Mouse (Mus musculus) cortical plate, adult 2 months (tissue): Measurements from ENCODE around the gene Pacsin3. TPM values are rescaled to one million over a fixed set of nuclear protein-coding genes. Genes with fewer than 3 reads are reported as not detected.
A peak's percentile ranks its signal among the peaks of the same experiment; 100 is the strongest.

ENCODE experiments used
- H3K27ac ChIP-seq: fragments of 200-500 bp; 2 replicates; pipeline ENCODE4 v1.5.1; 2012; ENCODE audit warnings: low read length, control low read depth, inconsistent platforms; ENCODE audit not compliant: insufficient read depth
- H3K4me1 ChIP-seq: fragments of 200-500 bp; 2 replicates; pipeline ENCODE4 v1.6.1; 2011; ENCODE audit warnings: low read length; ENCODE audit not compliant: control insufficient read depth, insufficient read depth
- H3K4me3 ChIP-seq: fragments of 200-500 bp; 2 replicates; pipeline ENCODE4 v1.5.1; 2011; ENCODE audit warnings: mild to moderate bottlenecking, low read length, control low read depth; ENCODE audit not compliant: insufficient read depth
- CTCF ChIP-seq: fragments of 200-500 bp; IDR thresholded peaks from 2 replicates; pipeline ENCODE4 v1.5.1; 2011; ENCODE audit warnings: mild to moderate bottlenecking, control low read depth, low read length; ENCODE audit not compliant: insufficient read depth; ENCODE audit errors: extremely low read depth
- POLR2A ChIP-seq: fragments of 200-500 bp; IDR thresholded peaks from 2 replicates; pipeline ENCODE4 v1.6.1; 2011; ENCODE audit warnings: mild to moderate bottlenecking, low read length, control low read depth; ENCODE audit not compliant: insufficient read depth; ENCODE audit errors: extremely low read depth
- polyA plus RNA-seq: library from polyadenylated mRNA; depleted of rRNA; stranded (reverse); fragments of >200 nt; gene quantifications from 2 replicates; pipeline ENCODE4 v1.2.3, GENCODE M21; 2012

Pacsin3 gene
- polyA plus RNA-seq, 1 experiment = 90.4 TPM

DNA sequence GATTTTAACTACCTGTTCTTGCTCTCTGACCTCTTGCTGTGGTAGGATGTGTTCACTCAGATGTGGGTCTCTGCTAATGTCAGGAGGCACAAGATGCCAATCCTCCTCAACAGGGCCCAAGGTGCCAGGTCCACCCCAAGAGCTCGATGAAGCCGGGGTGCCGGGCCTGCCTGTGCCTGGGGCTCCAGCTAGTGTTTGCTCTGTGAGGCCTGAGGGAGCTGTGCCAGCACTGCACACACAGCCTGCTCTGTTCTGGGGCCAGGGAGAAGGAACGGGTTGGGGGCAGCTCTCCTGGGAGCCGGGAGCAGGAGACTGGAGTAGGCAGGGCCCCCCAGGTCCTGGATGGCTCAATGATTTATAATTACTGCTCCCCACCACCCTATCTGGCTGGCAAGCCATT is 2.3 kb downstream of the Pacsin3 start:
- peak overlapping the region; percentile 79 for H3K4me3 ChIP-seq
- TF ChIP-seq CTCF = no peak
- H3K4me1 ChIP-seq = no peaks in the 10 kb centered on the region
- peak overlapping the region; percentile 86 for H3K27ac ChIP-seq

GRCm38 (mm10) chr2:91258830-91259229 is 3.1 kb downstream of the Pacsin3 start:
- Histone ChIP-seq H3K4me3 (peak overlapping the region; percentile 79; the same call in 1 of the 2 replicates), H3K27ac (no peak overlapping the region), H3K4me1 (no peaks in the 10 kb centered on the region)
- no peak for TF ChIP-seq POLR2A
- TF ChIP-seq CTCF = no peak

DNA sequence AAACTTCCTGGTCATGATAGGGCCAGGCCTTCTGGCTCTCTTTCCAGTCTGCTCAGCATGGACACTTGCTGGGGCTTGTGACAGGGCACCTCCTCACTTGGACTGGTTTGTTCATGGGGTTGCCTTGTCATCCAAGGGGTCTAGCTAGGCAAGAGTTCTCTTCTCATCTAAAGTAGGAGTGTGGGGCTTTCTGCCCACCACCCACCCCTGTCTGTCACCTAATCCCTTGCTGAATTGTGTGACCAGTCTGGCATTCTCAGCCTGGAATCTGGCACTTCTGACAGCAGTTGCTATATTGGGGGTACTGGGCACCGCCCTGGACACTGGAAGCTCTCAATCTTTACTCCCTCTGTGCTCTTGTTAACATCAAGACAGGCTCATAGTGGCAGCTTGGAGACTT is 3.7 kb downstream of the Pacsin3 start:
- Histone ChIP-seq H3K27ac (no peak overlapping the region), H3K4me3 (no peak overlapping the region), H3K4me1 (no peaks in the 10 kb centered on the region)
- TF ChIP-seq POLR2A (no peak), CTCF (no peak)

DNA sequence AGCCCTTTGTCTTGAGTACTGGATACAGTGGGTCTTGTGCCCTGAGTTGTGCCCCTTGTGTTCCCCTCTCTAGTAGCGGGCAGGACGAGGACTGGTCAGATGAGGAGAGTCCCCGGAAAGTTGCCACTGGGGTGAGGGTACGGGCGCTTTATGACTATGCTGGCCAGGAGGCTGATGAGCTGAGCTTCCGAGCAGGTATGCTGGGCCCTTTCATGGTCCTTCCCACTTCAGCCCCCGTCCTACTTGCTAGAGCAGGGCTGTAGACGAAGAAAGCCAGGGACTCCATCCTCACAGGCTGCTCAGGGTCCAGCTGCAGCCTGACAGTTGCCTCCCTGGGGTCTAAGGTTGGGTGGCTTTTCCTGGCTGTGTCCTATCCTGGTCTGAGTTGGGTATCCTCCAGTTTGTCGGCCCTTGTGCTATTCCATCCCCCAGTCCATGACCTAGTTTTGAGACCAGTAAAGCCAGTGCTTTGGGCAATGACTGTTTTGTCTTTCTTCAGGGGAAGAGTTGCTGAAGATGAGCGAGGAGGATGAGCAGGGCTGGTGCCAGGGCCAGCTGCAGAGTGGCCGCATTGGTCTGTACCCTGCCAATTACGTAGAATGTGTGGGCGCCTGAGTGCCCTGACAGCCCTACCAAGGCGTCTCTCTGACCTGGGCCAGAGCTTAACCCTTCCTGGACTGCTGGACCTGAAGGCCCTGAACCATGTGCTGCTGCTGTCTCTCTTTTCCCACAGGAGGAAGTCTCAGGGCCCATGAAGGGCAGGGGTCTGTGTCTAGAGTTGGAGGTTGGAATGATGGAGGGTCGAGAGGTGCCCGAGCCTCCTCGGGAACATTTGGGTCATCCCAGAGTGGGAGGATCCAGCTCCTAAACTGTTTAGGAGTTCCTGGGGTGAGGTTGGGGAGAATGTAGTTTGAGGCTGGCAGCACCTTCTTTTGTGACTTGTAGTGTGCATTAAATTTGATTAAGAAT is 8.2 kb downstream of the Pacsin3 start:
- Histone ChIP-seq H3K27ac (peak overlapping the region; percentile 88; the same call in 1 of the 2 replicates), H3K4me3 (peak overlapping the region; percentile 97; the same call in 1 of the 2 replicates), H3K4me1 (no peaks in the 10 kb centered on the region; the same call in 1 of the 2 replicates)
- no peak for TF ChIP-seq CTCF
- TF ChIP-seq POLR2A = no peak

DNA sequence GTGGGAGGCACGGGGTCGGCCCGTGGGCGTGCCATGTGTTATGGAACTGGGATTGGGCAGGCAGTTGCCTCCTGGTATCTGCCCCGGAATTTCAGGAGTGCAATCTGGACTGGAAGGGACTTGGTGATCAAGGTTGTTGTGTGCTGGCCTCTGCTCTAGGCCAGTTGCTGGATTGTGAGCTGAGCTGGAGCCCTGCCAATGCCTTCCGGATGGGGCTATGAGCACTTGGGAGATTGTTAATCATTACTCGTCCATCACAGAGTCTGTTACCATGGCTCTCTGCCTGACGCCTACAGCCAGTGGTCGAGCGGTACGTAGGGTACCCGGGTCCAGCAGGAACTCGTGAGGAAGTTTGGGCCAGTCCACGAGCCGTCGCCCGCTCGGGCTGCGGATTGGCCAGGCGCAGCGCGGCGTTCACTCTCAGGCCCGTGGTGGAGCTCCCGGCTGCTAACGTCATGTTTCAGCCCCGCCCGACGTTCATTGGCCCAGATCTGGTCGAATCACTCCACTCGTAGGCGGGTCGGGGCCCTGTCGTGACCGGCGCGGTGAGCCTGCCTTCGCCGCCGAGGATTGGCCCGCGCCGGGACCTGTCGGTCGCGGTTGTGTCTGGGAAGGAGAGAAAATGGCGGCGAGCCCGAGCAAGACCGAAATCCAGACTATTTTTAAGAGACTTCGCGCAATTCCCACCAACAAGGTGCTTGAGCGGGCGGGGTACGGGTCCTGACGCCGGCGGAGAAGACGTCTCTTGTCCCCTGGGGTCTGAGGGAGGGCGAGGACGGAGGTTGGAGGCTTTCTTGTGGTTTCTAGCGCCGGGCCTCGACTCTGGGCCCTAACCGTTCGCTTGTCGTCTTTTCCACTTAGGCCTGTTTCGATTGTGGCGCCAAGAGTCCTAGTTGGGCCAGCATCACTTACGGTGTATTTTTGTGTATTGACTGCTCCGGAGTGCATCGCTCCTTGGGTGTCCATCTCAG is 9.2 kb downstream of the Pacsin3 start, which contains the start of gene Arfgap2:
Gene Arfgap2, plus strand, starts transcription at position 264 of the 971 bp plus-strand sequence.
- peak within 1 kb of the TSS; percentile 97 for H3K4me3 ChIP-seq
- H3K27ac ChIP-seq = peak within 1 kb of the TSS; percentile 88
- no peaks in the 10 kb centered on the region; the same call in 1 of the 2 replicates for H3K4me1 ChIP-seq
- TF ChIP-seq POLR2A (peak; percentile 72), CTCF (no peak)

DNA sequence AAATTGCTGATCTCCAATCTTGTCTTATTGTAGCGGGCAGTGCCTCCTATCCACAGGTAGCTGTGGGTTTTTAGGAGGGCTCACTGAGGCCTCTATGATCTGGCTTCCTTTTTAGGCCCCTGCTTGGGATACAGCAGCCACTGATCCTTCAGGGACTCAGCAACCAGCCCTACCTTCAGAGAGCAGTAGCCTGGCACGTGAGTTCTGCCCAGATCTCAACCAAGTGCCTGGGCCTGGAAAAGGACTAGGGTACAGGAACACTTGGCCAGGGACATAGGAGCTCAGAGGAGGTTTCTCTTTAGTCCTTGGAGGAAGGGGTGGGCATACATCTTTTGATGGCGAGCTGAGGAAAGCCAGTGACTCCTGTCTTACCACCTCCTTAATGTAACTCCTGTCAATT is 12.3 kb downstream of the Pacsin3 start:
- no peak overlapping the region for H3K4me3 ChIP-seq
- no peak for TF ChIP-seq CTCF
- no peak for TF ChIP-seq POLR2A
- H3K27ac ChIP-seq = no peak overlapping the region
- H3K4me1 ChIP-seq = no peaks in the 10 kb centered on the region; the same call in 1 of the 2 replicates

GRCm38 (mm10) chr2:91268706-91269105 is 13.0 kb downstream of the Pacsin3 start:
- no peak for TF ChIP-seq POLR2A
- no peak for TF ChIP-seq CTCF
- H3K4me1 ChIP-seq = no peaks in the 10 kb centered on the region; the same call in 1 of the 2 replicates
- no peak overlapping the region for H3K4me3 ChIP-seq
- no peak overlapping the region for H3K27ac ChIP-seq

- Histone ChIP-seq H3K4me3 (no peak overlapping the region), H3K4me1 (no peaks in the 10 kb centered on the region; the same call in 1 of the 2 replicates), H3K27ac (no peak overlapping the region)
- no peak for TF ChIP-seq CTCF
- TF ChIP-seq POLR2A = no peak
Measured at GRCm38 (mm10) chr2:91269687-91270133, 14.0 kb downstream of the Pacsin3 start.
